Mouse (Mus musculus) urinary bladder, adult 18-20 months (tissue): Measurements from ENCODE around the gene Ly6g.
"Not testable (repeated sequence)": the region's sequence is repeated elsewhere in the genome, so short reads cannot be mapped to it uniquely, and the experiment has no call there.

Source experiments
- DNase-seq, 2 experiments: peaks; one replicate each; pipeline ENCODE4 v3.0.0; 2022; ENCODE audit warnings: low spot score in 2 of 2, mixed read lengths in 2 of 2

Gene Ly6g

DNA sequence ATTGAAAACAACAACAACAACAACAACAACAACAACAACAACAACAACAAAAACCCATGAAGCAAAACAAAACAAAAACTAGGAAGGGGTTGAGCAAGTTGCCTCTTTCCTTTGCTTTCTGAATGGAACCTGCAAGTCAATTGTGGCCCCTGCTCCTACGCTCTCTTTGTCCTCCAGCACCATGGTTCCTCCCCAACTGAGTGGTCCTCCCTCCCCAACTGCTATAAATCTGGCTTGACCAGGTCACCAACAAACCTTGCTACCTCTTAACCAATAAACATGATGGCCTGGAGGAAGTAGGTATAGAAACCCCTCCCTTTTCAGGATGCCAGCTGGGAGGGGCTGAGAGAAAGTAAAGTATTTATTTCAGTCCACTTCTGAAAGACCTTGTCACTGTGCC lies at the start of gene Ly6g:
Ly6g (plus strand) TSS at position 301 of the 400 bp plus-strand sequence.
- DNase-seq = no peak

DNA sequence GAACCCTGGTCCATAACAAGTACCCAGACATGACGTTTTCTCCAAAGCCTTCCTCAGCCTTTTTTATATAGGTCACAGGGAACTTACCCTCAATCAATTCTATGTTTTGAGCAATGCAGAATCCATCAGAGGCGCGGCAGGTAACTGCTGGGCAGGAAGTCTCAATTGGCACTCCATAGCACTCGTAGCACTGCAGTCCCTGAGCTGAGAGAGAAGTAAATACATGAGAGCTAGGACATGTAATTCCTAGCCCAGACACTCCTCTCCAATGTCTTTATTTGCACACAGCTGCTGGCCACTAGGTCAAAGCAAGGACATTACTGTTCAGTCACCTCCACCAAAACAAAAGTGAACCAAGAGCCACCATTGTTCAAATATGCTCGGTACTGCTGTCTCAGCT lies 44.6 kb upstream of the Ly6g start:
- DNase-seq = not testable (repeated sequence)

- DNase-seq = not testable (repeated sequence)
These were observed 43.0 kb upstream of the Ly6g start, which contains the start of gene Ly6c2 for GRCm38 (mm10) chr15:75111861-75112630. Gene Ly6c2 (minus strand): TSS chr15:75111970.

DNA sequence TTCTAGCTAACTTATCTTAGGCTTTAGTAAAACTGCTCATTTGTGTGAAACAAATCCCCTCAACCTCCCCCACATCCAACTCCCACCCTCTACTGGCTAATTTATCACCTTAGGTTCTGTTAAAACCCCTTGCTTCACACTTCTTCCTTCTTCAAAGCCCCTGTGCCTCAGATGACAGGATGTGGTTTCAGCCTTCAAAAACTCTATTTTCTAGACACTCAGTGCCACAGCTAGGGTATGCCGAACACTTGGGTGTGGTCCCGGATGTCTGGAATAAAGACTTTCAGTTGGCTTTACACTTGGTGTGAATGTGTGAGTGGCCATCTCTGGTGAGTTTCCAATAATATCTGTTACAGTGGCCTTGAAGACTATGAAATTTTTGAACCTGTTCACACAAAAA lies 38.5 kb upstream of the Ly6g start:
- no peak for DNase-seq

GRCm38 (mm10) chr15:75117481-75117880 lies 37.6 kb upstream of the Ly6g start:
- DNase-seq = not testable (repeated sequence)

- DNase-seq = peak in 1 of 2 experiments; percentile 5
These were observed 36.3 kb upstream of the Ly6g start for GRCm38 (mm10) chr15:75118742-75119141.

DNA sequence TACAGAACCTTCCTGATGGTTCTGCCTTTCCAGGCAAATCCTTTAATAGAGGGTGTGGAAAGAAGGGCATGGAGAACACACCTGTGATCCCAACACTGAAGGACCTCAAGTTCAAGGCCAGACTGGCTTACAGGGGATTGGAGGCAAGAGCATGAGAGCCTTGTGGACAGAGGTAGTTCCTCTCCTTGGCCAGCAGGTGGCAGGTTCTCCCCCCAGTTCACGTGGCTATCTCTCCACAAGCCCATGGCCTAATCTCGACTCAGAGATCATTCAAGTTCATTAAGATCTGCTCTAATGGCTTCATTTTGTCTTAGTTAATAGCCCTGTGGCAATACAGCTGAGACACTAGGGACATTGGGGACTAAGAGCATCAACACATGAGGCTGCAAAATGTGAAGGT lies 35.0 kb upstream of the Ly6g start:
- DNase-seq = no peak

DNA sequence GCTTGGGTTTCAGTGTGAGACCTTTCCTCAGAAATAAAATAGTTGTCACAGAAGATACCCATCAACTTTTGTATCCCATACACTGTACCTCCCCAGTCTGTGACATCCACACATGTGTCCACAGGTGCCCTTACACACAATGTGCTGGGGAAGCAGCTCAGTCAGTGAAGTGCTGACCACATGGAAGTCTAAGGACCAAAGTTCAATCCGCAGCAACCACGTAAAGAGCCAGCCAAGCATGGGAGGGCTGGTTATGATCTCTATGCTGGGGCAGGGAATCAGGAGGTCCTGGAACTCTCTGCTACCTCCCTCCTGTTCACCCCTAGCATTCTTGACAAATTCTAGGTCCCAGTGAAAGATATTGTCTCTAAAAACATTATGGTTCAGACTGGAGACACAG lies 22.7 kb upstream of the Ly6g start:
- DNase-seq = not testable (repeated sequence)

DNA sequence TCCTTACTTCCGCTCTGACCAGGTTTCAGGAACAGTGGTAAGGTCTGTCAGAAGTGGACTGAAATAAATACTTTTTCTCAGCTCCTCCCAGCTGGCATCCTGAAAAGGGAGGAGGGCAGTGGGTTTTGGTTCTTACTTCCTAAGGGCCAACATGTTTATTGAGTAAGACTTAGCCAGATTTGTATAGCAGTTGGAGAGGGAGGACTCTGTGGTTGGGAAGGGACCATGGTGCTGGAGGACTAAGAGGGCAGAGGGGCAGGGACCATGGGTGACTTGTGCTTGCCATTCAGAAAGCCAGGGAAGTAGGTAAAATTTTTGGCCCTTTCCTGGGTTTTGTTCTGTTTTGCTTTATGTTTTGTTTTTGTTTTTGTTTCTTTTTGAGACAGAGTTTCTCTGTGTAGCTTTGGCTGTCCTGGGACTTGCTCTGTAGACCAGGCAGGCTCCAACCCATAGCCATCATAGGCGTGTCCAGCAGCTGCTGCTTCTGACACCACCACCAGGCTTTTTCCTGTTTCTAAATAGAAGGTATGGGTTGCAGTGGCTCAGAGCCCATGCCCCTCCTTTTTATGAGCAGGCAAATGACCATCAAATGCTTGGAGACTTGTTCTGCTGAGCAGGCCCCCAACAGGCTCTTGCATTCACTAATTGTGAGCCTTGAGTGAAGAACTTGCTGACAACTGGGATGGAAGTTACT lies 19.8 kb upstream of the Ly6g start:
- not testable (repeated sequence) for DNase-seq

DNA sequence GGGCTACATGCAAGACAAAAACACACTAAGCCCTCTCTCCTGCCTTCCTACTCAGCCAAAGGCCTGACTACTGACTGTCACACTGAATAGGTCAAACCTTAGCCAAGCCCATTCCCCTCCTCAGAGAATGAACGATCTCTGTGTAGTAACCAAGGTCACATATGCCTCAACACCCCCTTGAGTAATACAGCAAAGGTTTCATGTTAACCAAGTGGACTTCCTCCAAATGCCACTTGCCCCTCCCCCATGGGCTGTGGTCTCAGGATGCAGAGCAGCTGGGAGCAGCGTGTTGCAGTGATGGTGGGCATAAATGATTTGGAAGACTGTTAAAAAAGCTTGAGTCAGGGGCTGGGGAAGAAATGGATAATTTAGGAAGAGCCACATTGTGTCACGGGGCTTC lies 17.3 kb upstream of the Ly6g start:
- not testable (repeated sequence) for DNase-seq

GRCm38 (mm10) chr15:75141812-75142360 lies 13.2 kb upstream of the Ly6g start:
- DNase-seq = not testable (repeated sequence)

GRCm38 (mm10) chr15:75143735-75144134 lies 11.3 kb upstream of the Ly6g start:
- DNase-seq = peak in 1 of 2 experiments; percentile 2

DNA sequence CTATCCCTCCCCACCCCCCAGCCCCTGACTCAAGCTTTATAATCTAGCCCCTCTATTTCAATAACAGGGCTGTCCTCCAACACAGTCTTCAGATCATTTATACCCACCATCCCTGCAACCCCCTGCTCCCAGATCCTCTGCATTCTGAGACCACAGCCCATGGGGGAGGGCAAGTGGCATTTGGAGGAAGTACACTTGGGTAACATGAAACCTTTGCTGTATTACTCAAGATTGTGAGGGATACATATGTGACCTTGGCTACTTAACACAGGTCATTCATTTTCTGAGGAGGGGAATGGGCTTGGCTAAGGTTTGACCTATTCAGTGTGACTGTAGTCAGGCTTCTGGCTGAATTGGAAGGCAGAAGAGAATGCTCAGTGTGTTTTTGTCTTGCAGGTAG lies 2.0 kb upstream of the Ly6g start:
- no peak for DNase-seq

DNA sequence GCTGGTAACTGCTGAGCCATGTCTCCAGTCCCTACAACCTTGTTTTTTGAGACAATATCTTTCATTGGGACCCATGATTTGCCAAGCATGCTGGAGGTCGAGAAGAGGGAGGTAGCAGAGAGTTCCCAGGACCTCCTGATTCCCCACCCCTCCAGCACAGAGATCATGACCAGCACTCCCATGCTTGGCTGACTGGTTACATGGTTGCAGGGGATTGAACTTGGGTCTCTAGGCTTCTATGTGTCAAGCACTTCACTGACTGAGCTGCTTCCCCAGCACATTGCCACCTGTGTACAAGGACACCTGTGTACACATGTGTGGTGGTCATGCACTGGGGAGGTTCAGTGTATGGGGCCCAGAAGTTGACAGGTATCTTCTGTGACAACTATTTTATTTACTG lies 2.6 kb downstream of the Ly6g start:
- no peak for DNase-seq

DNA sequence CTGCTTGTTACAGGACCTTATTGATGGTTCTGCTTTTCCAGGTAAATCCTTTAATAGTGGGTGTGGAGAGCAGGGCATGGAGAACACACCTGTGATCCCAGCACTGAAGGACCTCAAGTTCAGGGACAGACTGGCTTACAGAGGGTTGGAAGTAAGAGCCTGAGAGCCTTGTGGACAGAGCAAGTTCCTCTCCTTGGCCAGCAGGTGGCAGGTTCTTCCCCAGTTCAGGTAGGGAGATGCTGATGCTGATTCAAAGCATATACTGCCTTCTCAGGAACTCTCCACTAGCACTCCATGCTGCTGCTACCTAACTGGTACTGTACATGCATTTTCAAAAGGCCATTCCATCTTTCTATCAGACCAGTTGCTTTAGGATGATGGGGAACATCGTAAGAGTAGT lies 20.5 kb downstream of the Ly6g start:
- DNase-seq = peak in 1 of 2 experiments; percentile 27

- DNase-seq = no peak
These were observed 31.3 kb downstream of the Ly6g start for GRCm38 (mm10) chr15:75186291-75186690.

DNA sequence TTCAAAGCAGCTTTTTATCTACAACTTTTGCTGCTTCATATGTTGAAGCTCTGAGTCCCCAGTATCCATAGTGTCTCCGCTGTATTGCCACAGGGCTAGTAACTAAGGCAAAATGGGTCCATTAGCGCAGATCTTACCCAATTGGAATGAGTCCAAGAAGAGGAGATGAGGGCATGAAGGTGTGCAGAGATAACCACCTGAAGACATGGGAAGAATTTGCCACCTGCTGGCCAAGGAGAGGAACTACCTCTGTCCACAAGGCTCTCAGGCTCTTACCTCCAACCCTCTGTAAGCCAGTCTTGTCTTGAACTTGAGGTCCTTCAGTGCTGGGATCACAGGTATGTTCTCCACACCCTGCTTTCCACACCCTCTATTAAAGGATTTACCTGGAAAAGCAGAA lies 34.1 kb downstream of the Ly6g start:
- peak in 1 of 2 experiments; percentile 4 for DNase-seq

DNA sequence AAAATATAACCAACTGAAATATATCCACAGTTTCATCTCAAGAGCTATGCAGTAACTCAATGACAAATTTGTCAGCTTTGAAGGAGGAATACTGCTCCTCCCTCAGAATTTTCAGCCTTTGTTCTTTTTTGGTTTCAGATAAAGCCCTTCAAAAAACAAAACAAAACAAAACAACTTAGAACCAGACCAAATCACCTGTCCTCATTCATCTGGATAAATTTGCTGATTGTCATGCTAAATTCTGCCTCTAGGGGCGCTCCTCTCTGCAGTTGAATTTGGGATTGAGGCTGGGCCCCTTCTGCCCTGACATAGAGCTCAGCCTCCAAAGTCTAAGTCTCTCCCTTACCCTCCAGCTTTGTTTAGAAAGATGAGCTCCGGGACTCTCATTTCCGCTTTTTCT lies 35.5 kb downstream of the Ly6g start:
- not testable (repeated sequence) for DNase-seq
